Mouse (Mus musculus): ENCODE results near the gene G6pc3. TPM values are rescaled to one million over a fixed set of nuclear protein-coding genes. Genes with fewer than 3 reads are reported as not detected.
A peak's percentile ranks its signal among the peaks of the same experiment; 100 is the strongest.

Gene G6pc3
- total and polyA plus RNA-seq, 3 experiments, result 44.8 to 89.9 (median 50.6) TPM

- H3K4me3 ChIP-seq, result no peak overlapping the region
- H3K79me2 ChIP-seq (replicated peaks; ENCODE audit: control insufficient read depth, insufficient read depth, low read length), result peaks cover under 1% of the 10 kb centered on the region; the same call in 1 of the 2 replicates
- H3K27ac ChIP-seq, result no peak overlapping the region
- no peaks in the 10 kb centered on the region for H3K36me3 ChIP-seq (ENCODE audit: control insufficient read depth, insufficient read depth, low read length)
- DNase-seq, result no peak
- 74% methylated on average over 12 of the region's 12 CpGs for WGBS
- intact Hi-C loops (cut with DNase I), result loop anchor here (5.0 kb wide), 1 partner anchor 46 kb away; the partner anchor contains the start of gene BC030867
- no peaks in the 10 kb centered on the region; the same call in 1 of the 2 replicates for H3K4me1 ChIP-seq (ENCODE audit: control insufficient read depth, insufficient read depth, low read length)
- TF ChIP-seq POLR2A (IDR thresholded peaks at IDR 0.05; ENCODE audit: insufficient read depth, low read depth, low read length), result no peak
- TF ChIP-seq EP300 (IDR thresholded peaks at IDR 0.05; ENCODE audit: insufficient read depth, low read depth, low read length), result no peak
- peak; percentile 28 for TF ChIP-seq CTCF (IDR thresholded peaks at IDR 0.05)
- no peaks in the 10 kb centered on the region for H3K27me3 ChIP-seq (ENCODE audit: control insufficient read depth, insufficient read depth, low read length)
- no peak overlapping the region for H3K9ac ChIP-seq (ENCODE audit: low read depth, low read length)
These were observed 12.0 kb downstream of the G6pc3 start for GRCm38 (mm10) chr11:102201408-102201821.

GRCm38 (mm10) chr11:102206481-102206880, 17.1 kb downstream of the G6pc3 start:
- no peak for DNase-seq
- Histone ChIP-seq H3K4me1 (ENCODE audit: control insufficient read depth, insufficient read depth, low read length) (peaks cover 21% of the 10 kb centered on the region), H3K27me3 (ENCODE audit: control insufficient read depth, insufficient read depth, low read length) (no peaks in the 10 kb centered on the region), H3K27ac (no peak overlapping the region), H3K36me3 (ENCODE audit: control insufficient read depth, insufficient read depth, low read length) (no peaks in the 10 kb centered on the region), H3K79me2 (replicated peaks; ENCODE audit: control insufficient read depth, insufficient read depth, low read length) (peaks cover 5% of the 10 kb centered on the region), H3K4me3 (no peak overlapping the region), H3K9ac (ENCODE audit: low read depth, low read length) (no peak overlapping the region)
- WGBS, result 83% methylated on average over 30 of the region's 30 CpGs
- intact Hi-C loops (cut with DNase I), result no loop called here
- TF ChIP-seq CTCF (IDR thresholded peaks at IDR 0.05) (no peak), POLR2A (IDR thresholded peaks at IDR 0.05; ENCODE audit: insufficient read depth, low read depth, low read length) (no peak), EP300 (IDR thresholded peaks at IDR 0.05; ENCODE audit: insufficient read depth, low read depth, low read length) (no peak)

DNA sequence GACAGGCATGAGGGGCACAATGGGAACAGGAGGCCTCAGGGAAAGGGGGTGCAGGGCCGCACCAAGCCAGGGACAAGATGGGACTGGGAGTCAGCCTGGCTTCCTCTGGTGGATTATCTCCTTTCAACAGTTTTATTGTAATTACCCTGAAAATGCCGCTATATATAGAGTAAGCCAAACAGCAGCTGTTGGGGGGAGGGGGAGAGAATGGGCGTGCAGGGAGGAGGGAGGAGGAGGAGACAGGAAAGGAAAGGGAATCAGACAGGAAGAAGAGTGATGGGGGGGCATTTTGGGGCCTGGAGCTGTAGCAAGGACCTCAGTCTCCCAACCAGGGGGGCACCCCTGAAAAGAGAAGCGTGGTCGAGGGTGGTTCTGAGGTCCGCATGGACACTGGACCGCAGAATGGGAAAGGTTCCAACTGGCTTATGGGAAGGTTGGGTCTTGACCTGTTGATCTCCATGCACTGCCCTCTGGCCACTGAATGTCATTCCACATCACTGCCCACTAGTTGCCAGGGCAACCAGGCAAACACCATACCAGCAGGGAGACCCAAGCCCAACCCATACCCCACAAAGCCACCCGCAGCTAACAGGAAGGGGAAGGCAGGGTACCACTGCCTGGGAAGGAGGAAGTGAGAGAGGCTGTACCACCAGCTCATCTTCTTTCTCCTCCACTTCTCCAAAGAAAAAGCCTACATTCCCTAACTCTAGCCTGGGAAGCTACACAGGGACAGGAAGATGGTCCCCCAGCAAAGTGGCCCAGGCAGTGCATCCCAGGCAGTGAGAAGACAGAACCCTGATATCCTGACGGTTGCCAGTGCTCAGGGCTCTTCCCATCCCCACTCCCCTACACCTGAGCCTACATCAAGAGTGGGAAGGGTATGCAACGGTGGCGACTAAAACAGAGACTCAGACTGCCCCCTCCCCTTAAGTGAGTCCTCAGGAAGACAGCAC, 18.7 kb downstream of the G6pc3 start:
- intact Hi-C loops (cut with DNase I), result loop anchor here (2.0 kb wide), 1 partner anchor 17 kb away; no protein-coding TSS in a partner anchor
- WGBS, result 29% methylated on average over 11 of the region's 11 CpGs
- Histone ChIP-seq H3K79me2 (replicated peaks; ENCODE audit: control insufficient read depth, insufficient read depth, low read length) (peaks cover 8% of the 10 kb centered on the region), H3K4me3 (no peak overlapping the region), H3K27me3 (ENCODE audit: control insufficient read depth, insufficient read depth, low read length) (no peaks in the 10 kb centered on the region), H3K9ac (ENCODE audit: low read depth, low read length) (no peak overlapping the region), H3K4me1 (ENCODE audit: control insufficient read depth, insufficient read depth, low read length) (peaks cover 25% of the 10 kb centered on the region), H3K27ac (peak overlapping the region; percentile 47; the same call in 1 of the 2 replicates), H3K36me3 (ENCODE audit: control insufficient read depth, insufficient read depth, low read length) (no peaks in the 10 kb centered on the region)
- TF ChIP-seq EP300 (IDR thresholded peaks at IDR 0.05; ENCODE audit: insufficient read depth, low read depth, low read length), result no peak
- no peak for TF ChIP-seq POLR2A (IDR thresholded peaks at IDR 0.05; ENCODE audit: insufficient read depth, low read depth, low read length)
- DNase-seq, result peak in 1 of 2 experiments; percentile 51

- Histone ChIP-seq H3K27me3 (ENCODE audit: control insufficient read depth, insufficient read depth, low read length) (no peaks in the 10 kb centered on the region), H3K36me3 (ENCODE audit: control insufficient read depth, insufficient read depth, low read length) (0 out of 2 replicates have a peak, but pooled peaks cover 1% of the 10 kb centered on the region), H3K4me3 (no peak overlapping the region), H3K79me2 (replicated peaks; ENCODE audit: control insufficient read depth, insufficient read depth, low read length) (peaks cover 11% of the 10 kb centered on the region), H3K9ac (ENCODE audit: low read depth, low read length) (no peak overlapping the region), H3K4me1 (ENCODE audit: control insufficient read depth, insufficient read depth, low read length) (peaks cover 30% of the 10 kb centered on the region), H3K27ac (no peak overlapping the region; the same call in 1 of the 2 replicates)
- TF ChIP-seq CTCF (IDR thresholded peaks at IDR 0.05), result no peak
- WGBS, result 19% methylated on average over 4 of the region's 4 CpGs
- intact Hi-C loops (cut with DNase I), result loop anchor here (2.0 kb wide), 1 partner anchor 18 kb away; no protein-coding TSS in a partner anchor
- DNase-seq, result peak in 1 of 2 experiments; percentile 18
These were observed 19.4 kb downstream of the G6pc3 start for GRCm38 (mm10) chr11:102208846-102209245.

DNA sequence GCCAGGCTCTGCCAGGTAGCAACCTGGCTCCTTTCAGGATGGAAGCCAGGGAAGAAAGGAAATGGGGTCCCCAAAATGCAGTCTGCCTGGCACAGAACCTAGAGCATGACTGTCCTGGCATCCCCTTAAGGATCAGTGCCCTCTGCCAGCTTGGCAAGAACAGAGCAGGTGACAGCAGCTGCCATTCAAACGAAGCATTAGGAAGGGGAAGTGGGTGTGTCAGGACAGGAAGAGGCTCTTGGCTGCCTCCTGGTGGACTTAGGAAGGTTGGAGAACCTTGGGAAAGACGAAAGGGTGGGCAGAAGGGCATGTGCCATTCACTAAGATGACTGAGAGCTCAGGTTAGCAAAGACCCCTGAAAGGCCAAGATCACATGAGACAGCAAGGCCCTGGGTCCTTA, 20.3 kb downstream of the G6pc3 start:
- TF ChIP-seq POLR2A (IDR thresholded peaks at IDR 0.05; ENCODE audit: insufficient read depth, low read depth, low read length) (no peak), CTCF (IDR thresholded peaks at IDR 0.05) (peak; percentile 78), EP300 (IDR thresholded peaks at IDR 0.05; ENCODE audit: insufficient read depth, low read depth, low read length) (0 out of 2 replicates have a peak, but pooled peaks have one; percentile 58)
- 10% methylated on average over 2 of the region's 2 CpGs for WGBS
- peaks cover 11% of the 10 kb centered on the region for H3K79me2 ChIP-seq (replicated peaks; ENCODE audit: control insufficient read depth, insufficient read depth, low read length)
- peak; percentile 45 to 46 for DNase-seq
- H3K27ac ChIP-seq, result peak overlapping the region; percentile 53
- H3K4me3 ChIP-seq, result no peak overlapping the region
- H3K27me3 ChIP-seq (ENCODE audit: control insufficient read depth, insufficient read depth, low read length), result no peaks in the 10 kb centered on the region
- peaks cover 1% of the 10 kb centered on the region; the same call in 1 of the 2 replicates for H3K36me3 ChIP-seq (ENCODE audit: control insufficient read depth, insufficient read depth, low read length)
- H3K4me1 ChIP-seq (ENCODE audit: control insufficient read depth, insufficient read depth, low read length), result peaks cover 35% of the 10 kb centered on the region
- intact Hi-C loops (cut with DNase I), result loop anchor here (1.0 to 2.0 kb wide), 2 partner anchors 15 to 19 kb away; no protein-coding TSS in a partner anchor
- H3K9ac ChIP-seq (ENCODE audit: low read depth, low read length), result no peak overlapping the region

All from heart, adult 2 months (tissue).